Mouse (Mus musculus) CD4-positive, CD25-positive, alpha-beta regulatory T cell, adult 4 months (primary cell): ENCODE results near the gene Lax1. TPM values are rescaled to one million over a fixed set of nuclear protein-coding genes. Genes with fewer than 3 reads are reported as not detected.

Experiments used
- polyA plus RNA-seq, 2 experiments: library from polyadenylated mRNA; unstranded; fragments of 100-300 nt; shearing (Covaris generic); gene quantifications; one replicate each; pipeline ENCODE4 v1.2.1; 2017

Gene Lax1
- polyA plus RNA-seq, 2 experiments from 2014 or later: 101 to 145 TPM

Other genes with a start within 250 kb of the Lax1 start
- gene Snrpe, start 79.8 kb downstream of the Lax1 start, polyA plus RNA-seq: 100 to 1,000 TPM; 281 to 399 TPM
- not detected for gene Zbed6, start 29.2 kb downstream of the Lax1 start, polyA plus RNA-seq
- gene Gm38394, start 28.8 kb downstream of the Lax1 start, polyA plus RNA-seq: 1 to 10 TPM; 3.1 to 4.3 TPM
- 10 to 100 TPM in 1 of 2 experiments, 1 to 10 TPM in 1; 9.6 to 12.8 TPM for gene Atp2b4, start 110.9 kb upstream of the Lax1 start, polyA plus RNA-seq
- not detected for gene Optc, start 217.9 kb upstream of the Lax1 start, polyA plus RNA-seq
- not detected for gene Prelp, start 231.3 kb upstream of the Lax1 start, polyA plus RNA-seq